Mouse (Mus musculus) bone marrow macrophage, adult 2 months (primary cell): ENCODE measurements around the gene Borcs7.

Experiments
- CTCF ChIP-seq: IDR thresholded peaks from 2 replicates; pipeline ENCODE4 v1.5.1; 2012; ENCODE audit warnings: low read depth, mild to moderate bottlenecking, low read length, moderate library complexity
- POLR2A ChIP-seq: IDR thresholded peaks from 2 replicates; pipeline ENCODE4 v1.6.1; 2012; ENCODE audit warnings: mild to moderate bottlenecking, low read depth, low read length, borderline replicate concordance

DNA sequence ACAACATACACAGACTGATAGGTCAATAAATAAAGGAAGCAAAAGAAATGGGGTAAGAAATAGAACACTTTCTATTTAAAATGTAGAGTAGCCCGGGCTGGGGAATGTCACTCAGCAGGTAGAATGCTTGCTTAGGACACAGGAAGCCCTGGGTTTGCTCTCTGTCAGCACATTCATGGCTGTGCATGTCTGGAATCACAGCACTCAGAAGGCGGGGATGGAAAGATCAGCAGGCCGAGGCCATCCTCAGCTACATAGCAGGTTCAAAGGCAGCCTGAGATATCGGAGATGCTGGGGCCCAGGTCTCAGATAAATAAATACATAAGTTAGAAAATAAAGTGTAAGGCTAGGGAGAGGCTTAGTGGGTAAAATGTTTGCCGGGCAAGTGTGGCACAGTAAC is 62.5 kb downstream of the Borcs7 start:
- TF ChIP-seq POLR2A: no peak
- no peak for TF ChIP-seq CTCF
